ENCODE assay signal across 17 mouse cellular contexts in the genomic region with DNA sequence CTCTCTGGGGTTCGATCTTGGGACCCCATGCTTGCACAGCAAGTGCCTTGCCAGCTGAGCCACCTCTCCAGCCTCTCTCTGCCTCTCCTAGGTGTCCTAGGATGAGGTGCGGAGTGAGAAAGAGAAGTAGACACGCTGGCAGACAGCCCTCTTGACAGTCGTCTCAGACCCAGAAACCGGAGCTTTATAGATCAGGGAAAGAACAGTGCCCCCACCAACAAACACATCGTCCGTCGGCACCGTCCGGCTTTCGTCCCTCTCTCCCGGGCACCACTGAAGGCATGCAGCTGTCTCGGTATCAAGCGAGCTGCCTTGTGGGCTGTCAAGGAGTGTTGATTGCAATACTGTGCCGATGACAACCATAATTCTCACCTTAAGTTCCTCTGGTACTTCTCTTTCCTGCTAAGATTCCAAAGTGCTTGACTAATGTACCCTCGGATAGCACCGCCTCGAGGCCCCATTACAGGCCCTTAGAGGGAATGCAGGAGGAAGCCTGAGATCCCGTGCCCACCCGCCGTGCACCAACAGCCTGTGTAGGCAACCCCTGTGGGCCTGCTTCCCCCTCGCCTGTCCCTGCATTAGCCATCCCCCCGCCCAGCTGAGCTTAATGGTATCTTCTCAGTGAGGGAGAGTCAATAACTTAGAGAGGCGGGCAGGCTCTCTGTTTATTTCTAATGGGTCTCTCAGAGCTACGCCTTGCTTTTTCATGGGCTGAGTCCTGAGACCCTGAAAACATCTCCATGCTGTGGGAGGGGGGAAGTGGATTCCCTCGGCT. TPM values are rescaled to one million over a fixed set of nuclear protein-coding genes. Genes with fewer than 3 reads are reported as not detected.
DNase-seq lines count a peak whose midpoint lies in the region; ATAC-seq and TF ChIP-seq lines count a peak whose summit lies in the region.
"Had no signal": no experiment of that assay in that cellular context is flagged by ENCODE, and none has a peak within 500 bp of the region (broad histone marks: within the 10 kb centered on the region; RNA-seq: fewer than 3 reads in every experiment).

No protein-coding gene starts in this region.

- peaks cover 81% of the 10 kb centered on the region for H3K27me3 ChIP-seq in heart, embryonic 13.5 days (replicated peaks)
- H3K27me3 ChIP-seq in cerebellum, adult 2 months (ENCODE audit: control insufficient read depth, insufficient read depth, low read length) = no peaks in the 10 kb centered on the region
- H3K27me3 ChIP-seq in hindbrain, embryonic 16.5 days (replicated peaks; ENCODE audit: control insufficient read depth, insufficient read depth, low read length) = no peaks in the 10 kb centered on the region

- H3K9ac ChIP-seq in heart, embryonic 13.5 days = no peak overlapping the region
- H3K9ac ChIP-seq in hindbrain, embryonic 16.5 days (ENCODE audit: low read depth, low read length) = peak overlapping the region; percentile 4; the same call in 1 of the 2 replicates
- H3K9ac ChIP-seq: limb, embryonic 13.5 days had no signal

- 19% methylated on average over 26 of the region's 26 CpGs for WGBS in heart, embryonic 13.5 days
- 20% methylated on average over 26 of the region's 26 CpGs for WGBS in cerebellum, adult 2 months
- 56% methylated on average over 26 of the region's 26 CpGs for WGBS in hindbrain, embryonic 16.5 days

- TF ChIP-seq POLR2A in cerebellum, adult 2 months (IDR thresholded peaks at IDR 0.05; ENCODE audit: borderline replicate concordance, insufficient read depth, low read length) = 0 out of 2 replicates have a peak, but pooled peaks have one; percentile 8

- H3K4me2 ChIP-seq in heart, embryonic 13.5 days = peak overlapping the region; percentile 27
- no peak overlapping the region for H3K4me2 ChIP-seq in hindbrain, embryonic 16.5 days (ENCODE audit: low read length)
- H3K4me2 ChIP-seq: limb, embryonic 13.5 days had no signal

- H3K4me3 ChIP-seq in heart, embryonic 13.5 days = no peak overlapping the region
- peak overlapping the region; percentile 25 for H3K4me3 ChIP-seq in cerebellum, adult 2 months (replicated peaks; ENCODE audit: insufficient read depth, low read depth, low read length)
- no peak overlapping the region for H3K4me3 ChIP-seq in hindbrain, embryonic 16.5 days (ENCODE audit: low read length)
- H3K4me3 ChIP-seq: erythroblast, embryonic 14.5 days; limb, embryonic 13.5 days had no signal

- no peak for TF ChIP-seq CTCF in cerebellum, adult 2 months (IDR thresholded peaks at IDR 0.05; ENCODE audit: borderline replicate concordance, insufficient read depth, low read depth, low read length)

- DNase-seq in heart, postnatal 4 days = no peak
- DNase-seq in brain, adult 2 months (ENCODE audit: low read depth, low spot score) = peak; percentile 70
- DNase-seq in cerebellum, adult 2 months = peak; percentile 60
- no peak for DNase-seq in liver
- no peak for DNase-seq in lung, adult 18-20 months
- DNase-seq: heart, postnatal 14 days; kidney, postnatal 14 days; lung, adult 2 months; right cerebral cortex, postnatal 25 days; thymus, adult 2 months had no signal

- no peak for ATAC-seq in heart, embryonic 13.5 days (ENCODE audit: extremely low read depth, insufficient number of reproducible peaks, low FRiP score, low TSS enrichment)
- 0 out of 2 replicates have a peak, but pooled peaks have one; percentile 10 for ATAC-seq in hindbrain, embryonic 16.5 days
- ATAC-seq: intestine, postnatal 0 days had no signal

- peaks cover 10% of the 10 kb centered on the region for H3K4me1 ChIP-seq in heart, embryonic 13.5 days
- H3K4me1 ChIP-seq in cerebellum, adult 2 months (ENCODE audit: control insufficient read depth, insufficient read depth, low read length) = peaks cover 63% of the 10 kb centered on the region
- H3K4me1 ChIP-seq in hindbrain, embryonic 16.5 days (ENCODE audit: control insufficient read depth, insufficient read depth, low read depth, low read length) = peaks cover 27% of the 10 kb centered on the region

- no peaks in the 10 kb centered on the region for H3K36me3 ChIP-seq in heart, embryonic 13.5 days
- no peaks in the 10 kb centered on the region for H3K36me3 ChIP-seq in hindbrain, embryonic 16.5 days (ENCODE audit: control insufficient read depth, insufficient read depth, low read length)
- H3K36me3 ChIP-seq: limb, embryonic 13.5 days had no signal

- no peak overlapping the region for H3K27ac ChIP-seq in heart, embryonic 13.5 days (replicated peaks)
- peak overlapping the region; percentile 92 for H3K27ac ChIP-seq in cerebellum, adult 2 months (ENCODE audit: insufficient read depth, low read length)
- H3K27ac ChIP-seq in hindbrain, embryonic 16.5 days (ENCODE audit: low read depth, low read length) = no peak overlapping the region
- H3K27ac ChIP-seq: limb, embryonic 13.5 days had no signal

- H3K9me3 ChIP-seq in heart, embryonic 13.5 days = 0 out of 2 replicates have a peak, but pooled peaks cover 3% of the 10 kb centered on the region
- no peaks in the 10 kb centered on the region for H3K9me3 ChIP-seq in hindbrain, embryonic 16.5 days (ENCODE audit: control insufficient read depth, low read length)
- H3K9me3 ChIP-seq: limb, embryonic 13.5 days had no signal

RNA-seq across cellular contexts. Expression of a gene that starts 11.4 kb away (rescaled TPM):
- 0.13 and 0.20 TPM in 2 replicates for polyA plus RNA-seq in heart, embryonic 13.5 days (2015; fragmentation: Nextera tagmentation; extraction: Ambion mirVana)
- total RNA-seq in heart, postnatal 4 days (2021) = under 1 TPM; 0.09 to 0.12 TPM
- polyA plus RNA-seq in cerebellum, adult 2 months (2012; rRNA removed) = 163 and 201 TPM in 2 replicates
- polyA plus RNA-seq in hindbrain, embryonic 16.5 days (2015; fragmentation: Nextera tagmentation; extraction: Ambion mirVana) = 68.4 and 69.4 TPM in 2 replicates
- total RNA-seq: granulocyte monocyte progenitor cell, adult 5-6 weeks; megakaryocyte progenitor cell, adult 5-6 weeks had no signal

Comparison
In these comparisons a context has a peak if more than half of its experiments do, and no peak if none do; other contexts are left out.
1. DNase-seq: peak in brain, adult 2 months (single experiment) and cerebellum, adult 2 months (2 of 2); none in heart, postnatal 4 days (single experiment), liver (single experiment) and lung, adult 18-20 months (0 of 2).
2. RNA of a gene that starts 11.4 kb away (polyA plus RNA-seq): 163 to 201 TPM in cerebellum, adult 2 months and 68.4 to 69.4 TPM in hindbrain, embryonic 16.5 days; 0.13 to 0.20 TPM in heart, embryonic 13.5 days; every median in the first group is over 10 times any median in the second.